Mouse (Mus musculus): ENCODE results near the gene Olfr243.
"Not testable (repeated sequence)": the region's sequence is repeated elsewhere in the genome, so short reads cannot be mapped to it uniquely, and the experiment has no call there.

DNA sequence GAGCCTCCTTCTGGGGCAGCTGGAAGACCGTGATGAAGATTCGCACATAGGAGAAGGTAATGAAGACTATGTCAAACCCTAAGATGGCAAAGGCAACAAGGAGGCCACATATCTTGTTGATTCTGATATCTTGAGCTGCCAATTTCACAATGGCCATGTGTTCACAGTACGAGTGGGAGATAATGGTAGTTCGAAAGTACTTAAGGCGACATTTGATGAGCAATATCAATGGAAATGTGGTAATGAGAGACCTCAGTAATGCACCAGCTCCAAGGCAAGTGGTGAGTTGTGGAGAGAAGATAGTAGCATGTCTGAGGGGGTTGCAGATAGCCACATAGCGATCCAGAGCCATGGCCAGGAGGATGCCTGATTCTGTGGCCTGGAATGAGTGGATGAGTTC lies 53.2 kb downstream of the Olfr243 start:
- not testable (repeated sequence) for TF ChIP-seq CTCF (IDR thresholded peaks at IDR 0.05; ENCODE audit: low read depth, low read length); POLR2A (IDR thresholded peaks at IDR 0.05; ENCODE audit: borderline replicate concordance, low read depth, low read length)

Measured in bone marrow macrophage, adult 2 months (primary cell).